Mouse (Mus musculus) MEL (cell line): ENCODE measurements around the gene Plxnc1. TPM values are rescaled to one million over a fixed set of nuclear protein-coding genes. Genes with fewer than 3 reads are reported as not detected.

Experiments used
- DNase-seq: peaks from one replicate; pipeline ENCODE4 v3.0.0; 2011; ENCODE audit warnings: low read depth, low spot score
- H3K27ac ChIP-seq: 2 replicates; pipeline ENCODE4 v1.5.1; 2012; ENCODE audit warnings: low read depth, mild to moderate bottlenecking, control low read depth, low read length, moderate library complexity; ENCODE audit not compliant: control insufficient read depth
- H3K27me3 ChIP-seq, 2 experiments: fragments of 150-350 bp in 1 of 2; sonication (generic) in 1 of 2; 2 replicates each; pipeline ENCODE4 v1.6.1; 2012; ENCODE audit warnings: low read length in 2 of 2, mild to moderate bottlenecking in 2 of 2, improper control_type of control experiment in 1 of 2, moderate library complexity in 1 of 2; ENCODE audit not compliant: insufficient read depth in 2 of 2, control insufficient read depth in 1 of 2
- H3K36me3 ChIP-seq, 2 experiments: 2 replicates each; pipeline ENCODE4 v1.6.1; 2012 to 2014; ENCODE audit warnings: low read length in 2 of 2, improper control_type of control experiment in 1 of 2, inconsistent platforms in 1 of 2, mild to moderate bottlenecking in 1 of 2; ENCODE audit not compliant: insufficient read depth in 2 of 2, control insufficient read depth in 1 of 2
- H3K4me1 ChIP-seq, 2 experiments: fragments of 150-350 bp in 1 of 2; sonication (generic) in 1 of 2; 2 replicates each; pipeline ENCODE4 v1.6.1; 2012; ENCODE audit warnings: low read length in 2 of 2, improper control_type of control experiment in 1 of 2, mild to moderate bottlenecking in 1 of 2; ENCODE audit not compliant: insufficient read depth in 2 of 2, control insufficient read depth in 1 of 2
- H3K4me3 ChIP-seq, 2 experiments: fragments of 150-350 bp in 1 of 2; sonication (generic) in 1 of 2; 2 replicates each; pipeline ENCODE4 v1.5.1; 2012; ENCODE audit warnings: low read depth in 2 of 2, low read length in 2 of 2, mild to moderate bottlenecking in 2 of 2, moderate library complexity in 2 of 2, control low read depth in 1 of 2, improper control_type of control experiment in 1 of 2; ENCODE audit not compliant: control insufficient read depth in 1 of 2, insufficient read depth in 1 of 2
- H3K79me2 ChIP-seq: 2 replicates; pipeline ENCODE4 v1.6.1; 2012; ENCODE audit warnings: mild to moderate bottlenecking, low read length, moderate library complexity; ENCODE audit not compliant: control insufficient read depth, poor library complexity, insufficient read depth
- H3K9ac ChIP-seq: 2 replicates; pipeline ENCODE4 v1.6.1; 2012; ENCODE audit warnings: low read depth, mild to moderate bottlenecking, control low read depth, low read length, moderate library complexity; ENCODE audit not compliant: control insufficient read depth, poor library complexity, severe bottlenecking
- H3K9me3 ChIP-seq: fragments of 150-350 bp; sonication (generic); replicated peaks from 2 replicates; pipeline ENCODE4 v1.6.1; 2012; ENCODE audit warnings: mild to moderate bottlenecking, low read length, improper control_type of control experiment, moderate library complexity; ENCODE audit not compliant: insufficient read depth
- CHD1 ChIP-seq: IDR thresholded peaks from 2 replicates; pipeline ENCODE4 v1.6.1; 2012; ENCODE audit warnings: low read depth, mild to moderate bottlenecking, inconsistent platforms, low read length, improper control_type of control experiment
- CTCF ChIP-seq, 3 experiments: IDR thresholded peaks in 2 of 3; conservative IDR thresholded peaks in 1 of 3; 2 replicates each; pipeline ENCODE4 v1.5.1; 2011 to 2012; ENCODE audit warnings: low read length in 3 of 3, low read depth in 2 of 3, mild to moderate bottlenecking in 2 of 3, improper control_type of control experiment in 1 of 3, inconsistent platforms in 1 of 3, mixed read lengths in 1 of 3, moderate library complexity in 1 of 3; ENCODE audit not compliant: control insufficient read depth in 1 of 3, insufficient read depth in 1 of 3, poor library complexity in 1 of 3, severe bottlenecking in 1 of 3
- EP300 ChIP-seq, 2 experiments: IDR thresholded peaks; 2 replicates each; pipeline ENCODE4 v1.6.1; 2011; ENCODE audit warnings: improper control_type of control experiment in 2 of 2, low read length in 2 of 2, low read depth in 1 of 2, mild to moderate bottlenecking in 1 of 2
- ETS1 ChIP-seq: IDR thresholded peaks from 2 replicates; pipeline ENCODE4 v1.6.1; 2012; ENCODE audit warnings: low read depth, mild to moderate bottlenecking, inconsistent platforms, low read length, improper control_type of control experiment, moderate library complexity
- GATA1 ChIP-seq: IDR thresholded peaks from 2 replicates; pipeline ENCODE4 v1.6.1; 2011; ENCODE audit warnings: low read depth, low read length, improper control_type of control experiment
- KAT2A ChIP-seq: conservative IDR thresholded peaks from 2 replicates; pipeline ENCODE4 v1.6.1; 2012; ENCODE audit warnings: low read depth, low read length, improper control_type of control experiment, inconsistent platforms
- MAX ChIP-seq: IDR thresholded peaks from 2 replicates; pipeline ENCODE4 v1.6.1; 2011; ENCODE audit warnings: low read length, improper control_type of control experiment
- MXI1 ChIP-seq: IDR thresholded peaks from 2 replicates; pipeline ENCODE4 v1.6.1; 2011; ENCODE audit warnings: mild to moderate bottlenecking, low read depth, low read length, improper control_type of control experiment
- MYB ChIP-seq: IDR thresholded peaks from 2 replicates; pipeline ENCODE4 v1.6.1; 2011; ENCODE audit warnings: mild to moderate bottlenecking, low read depth, low read length, improper control_type of control experiment
- NELFE ChIP-seq: IDR thresholded peaks from 2 replicates; pipeline ENCODE4 v1.6.1; 2011; ENCODE audit warnings: low read depth, low read length, improper control_type of control experiment
- POLR2AphosphoS2 ChIP-seq: IDR thresholded peaks from 2 replicates; pipeline ENCODE4 v1.6.1; 2011; ENCODE audit warnings: low read length, improper control_type of control experiment
- POLR2AphosphoS5 ChIP-seq: IDR thresholded peaks from 2 replicates; pipeline ENCODE4 v1.6.1; 2012; ENCODE audit warnings: low read depth, borderline replicate concordance, mild to moderate bottlenecking, inconsistent platforms, low read length, moderate library complexity, mixed read lengths
- RAD21 ChIP-seq: IDR thresholded peaks from 2 replicates; pipeline ENCODE4 v1.6.1; 2011; ENCODE audit warnings: mild to moderate bottlenecking, low read depth, low read length, improper control_type of control experiment
- RCOR1 ChIP-seq: IDR thresholded peaks from 2 replicates; pipeline ENCODE4 v1.6.1; 2012; ENCODE audit warnings: low read depth, mild to moderate bottlenecking, inconsistent platforms, low read length, improper control_type of control experiment
- SIN3A ChIP-seq: IDR thresholded peaks from 2 replicates; pipeline ENCODE4 v1.6.1; 2012; ENCODE audit warnings: low read length, improper control_type of control experiment, inconsistent platforms
- TAL1 ChIP-seq: IDR thresholded peaks from 2 replicates; pipeline ENCODE4 v1.6.1; 2012; ENCODE audit warnings: mild to moderate bottlenecking, inconsistent platforms, low read length, moderate library complexity, mixed read lengths
- TBP ChIP-seq: IDR thresholded peaks from 2 replicates; pipeline ENCODE4 v1.8.0; 2011; ENCODE audit warnings: low read depth, low read length, improper control_type of control experiment
- TCF12 ChIP-seq: IDR thresholded peaks from 2 replicates; pipeline ENCODE4 v1.6.1; 2014; ENCODE audit warnings: low read depth, mild to moderate bottlenecking, inconsistent platforms, low read length, improper control_type of control experiment, moderate library complexity
- USF2 ChIP-seq, 2 experiments: IDR thresholded peaks; 2 replicates each; pipeline ENCODE4 v1.6.1; 2011 to 2012; ENCODE audit warnings: improper control_type of control experiment in 2 of 2, low read length in 2 of 2, borderline replicate concordance in 1 of 2, inconsistent platforms in 1 of 2, low read depth in 1 of 2, mild to moderate bottlenecking in 1 of 2; ENCODE audit not compliant: insufficient read depth in 1 of 2
- ZNF384 ChIP-seq: IDR thresholded peaks from 2 replicates; pipeline ENCODE4 v1.6.1; 2012; ENCODE audit warnings: low read depth, mild to moderate bottlenecking, inconsistent platforms, low read length, improper control_type of control experiment
- polyA plus RNA-seq, 2 experiments: library from polyadenylated mRNA; stranded (reverse) in 1 of 2; unstranded in 1 of 2; fragments of >175 nt in 1 of 2; fragments of >200 nt in 1 of 2; gene quantifications; 2 replicates each; pipeline versions ENCODE4 v1.2.1 to v1.2.4; 2012; ENCODE audit warnings: low replicate concordance in 2 of 2, low read depth in 1 of 2; ENCODE audit not compliant: insufficient read length in 2 of 2, insufficient read depth in 1 of 2, missing spikeins in 1 of 2
- total RNA-seq: library from RNA; depleted of rRNA; stranded (reverse); fragments of 300-350 nt; gene quantifications from 2 replicates; pipeline ENCODE4 v1.2.3, GENCODE M21; 2012

Plxnc1 gene
- total and polyA plus RNA-seq, 3 experiments = 15.1 to 30.1 TPM; not detected in 1

DNA sequence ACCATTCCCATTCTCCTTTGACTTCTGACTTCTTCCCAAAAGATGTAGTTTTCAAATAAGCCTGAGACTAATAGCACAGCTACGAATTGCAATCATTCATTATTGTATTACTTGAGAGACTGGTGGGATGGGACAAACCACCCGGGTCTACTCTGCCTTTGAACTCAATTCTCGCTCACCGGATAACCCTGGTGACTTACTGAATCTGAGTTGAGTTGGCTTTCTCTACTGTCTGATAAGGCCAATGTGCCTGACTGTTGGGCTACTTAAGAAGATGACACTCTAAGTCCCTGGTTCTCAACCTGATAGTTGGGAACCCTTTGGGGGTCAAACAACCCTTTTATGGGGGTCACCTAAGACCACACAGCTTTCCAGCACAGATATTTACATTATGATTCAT lies 19.8 kb downstream of the Plxnc1 start:
- TF ChIP-seq MXI1 (0 out of 2 replicates have a peak, but pooled peaks have one; percentile 9), POLR2AphosphoS2 (no peak)

DNA sequence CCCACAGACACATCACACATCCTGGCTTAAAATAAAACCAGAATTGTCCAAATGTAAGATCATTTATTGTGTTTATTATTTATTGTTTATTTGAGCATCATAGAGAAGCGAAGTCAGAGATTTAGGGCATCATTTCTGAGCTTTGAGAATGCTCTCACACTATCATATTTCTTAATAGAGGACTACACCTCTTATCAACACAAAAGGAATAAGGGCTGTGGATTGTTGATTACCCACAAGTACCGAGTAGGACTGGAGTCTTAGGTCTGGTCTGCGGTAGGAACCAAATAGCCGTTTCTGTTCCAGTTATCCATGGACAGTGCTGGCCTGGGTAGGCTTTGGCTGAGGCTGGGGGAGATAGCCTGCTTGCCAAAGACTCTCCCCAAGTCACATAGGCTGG lies 20.2 kb downstream of the Plxnc1 start:
- Histone ChIP-seq H3K27me3 (no peaks in the 10 kb centered on the region), H3K4me1 (peaks cover 33 to 45% of the 10 kb centered on the region in 2 experiments), H3K4me3 (no peak overlapping the region; a peak in 1 of 4 replicates), H3K9ac (peak overlapping the region; percentile 54), H3K79me2 (peaks cover 16% of the 10 kb centered on the region), H3K9me3 (no peaks in the 10 kb centered on the region), H3K27ac (peak overlapping the region; percentile 97), H3K36me3 (peaks cover 5 to 57% of the 10 kb centered on the region in 2 experiments)
- TF ChIP-seq MAX (0 out of 2 replicates have a peak, but pooled peaks have one; percentile 24), USF2 (IDR thresholded peaks at IDR 0.05; ENCODE audit: borderline replicate concordance in 1 of 2, insufficient read depth in 1 of 2, low read depth in 1 of 2, low read length in 2 of 2) (no peak), MYB (peak; percentile 56; the same call in 1 of the 2 replicates), RAD21 (no peak), SIN3A (no peak; the same call in 1 of the 2 replicates), GATA1 (peak; percentile 80), ZNF384 (0 out of 2 replicates have a peak, but pooled peaks have one; percentile 82), RCOR1 (peak; percentile 83), TCF12 (peak; percentile 83), EP300 (IDR thresholded peaks at IDR 0.05; ENCODE audit: low read depth in 1 of 2, low read length in 2 of 2) (peak; percentile 73 to 87; a peak in 3 of 4 replicates), NELFE (no peak), POLR2AphosphoS5 (no peak), CTCF (IDR thresholded peaks at IDR 0.05 in 2 of 3, conservative IDR thresholded peaks at IDR 0.05 in 1 of 3; ENCODE audit: control insufficient read depth in 1 of 3, insufficient read depth in 1 of 3, low read depth in 2 of 3, low read length in 3 of 3, poor library complexity in 1 of 3, severe bottlenecking in 1 of 3) (no peak), TBP (0 out of 2 replicates have a peak, but pooled peaks have one; percentile 6), ETS1 (0 out of 2 replicates have a peak, but pooled peaks have one; percentile 18), CHD1 (no peak), TAL1 (peak; percentile 78), MXI1 (0 out of 2 replicates have a peak, but pooled peaks have one; percentile 9), KAT2A (no peak)
- DNase-seq = peak; percentile 69

More for the DNA sequence above, 19.8 kb downstream of the Plxnc1 start:
- Histone ChIP-seq H3K9me3 (no peaks in the 10 kb centered on the region), H3K27ac (peak overlapping the region; percentile 97), H3K9ac (peak overlapping the region; percentile 54), H3K36me3 (peaks cover 5 to 61% of the 10 kb centered on the region in 2 experiments), H3K4me1 (peaks cover 34 to 47% of the 10 kb centered on the region in 2 experiments), H3K27me3 (no peaks in the 10 kb centered on the region), H3K4me3 (no peak overlapping the region; a peak in 1 of 4 replicates), H3K79me2 (peaks cover 17% of the 10 kb centered on the region)
- peak; percentile 63 for DNase-seq
